Mouse (Mus musculus) E14TG2a.4 (cell line): ENCODE data around the gene Pcna.
"Not testable (repeated sequence)": the region's sequence is repeated elsewhere in the genome, so short reads cannot be mapped to it uniquely, and the experiment has no call there.

Experiments
- H3K27me3 ChIP-seq: 2 replicates; pipeline ENCODE4 v1.6.1; 2014; ENCODE audit warnings: low read length, control low read depth; ENCODE audit not compliant: insufficient read depth
- H3K36me3 ChIP-seq: 2 replicates; pipeline ENCODE4 v1.6.1; 2014; ENCODE audit warnings: low read length, control low read depth; ENCODE audit not compliant: insufficient read depth
- H3K4me1 ChIP-seq: replicated peaks from 2 replicates; pipeline ENCODE4 v1.6.1; 2014; ENCODE audit warnings: low read depth, low read length, control low read depth
- H3K4me3 ChIP-seq: replicated peaks from 2 replicates; pipeline ENCODE4 v1.5.1; 2014; ENCODE audit warnings: mild to moderate bottlenecking, low read length
- H3K9me3 ChIP-seq: 2 replicates; pipeline ENCODE4 v1.6.1; 2014; ENCODE audit warnings: low read length, control low read depth
- CTCF ChIP-seq: conservative IDR thresholded peaks from 2 replicates; pipeline ENCODE4 v1.5.1; 2014; ENCODE audit warnings: low read length
- NANOG ChIP-seq: IDR thresholded peaks from 2 replicates; pipeline ENCODE4 v1.6.1; 2014; ENCODE audit warnings: borderline replicate concordance, low read length, mixed read lengths
- POU5F1 ChIP-seq: IDR thresholded peaks from 2 replicates; pipeline ENCODE4 v1.6.1; 2014; ENCODE audit warnings: low read length, borderline replicate concordance

The Pcna gene

DNA sequence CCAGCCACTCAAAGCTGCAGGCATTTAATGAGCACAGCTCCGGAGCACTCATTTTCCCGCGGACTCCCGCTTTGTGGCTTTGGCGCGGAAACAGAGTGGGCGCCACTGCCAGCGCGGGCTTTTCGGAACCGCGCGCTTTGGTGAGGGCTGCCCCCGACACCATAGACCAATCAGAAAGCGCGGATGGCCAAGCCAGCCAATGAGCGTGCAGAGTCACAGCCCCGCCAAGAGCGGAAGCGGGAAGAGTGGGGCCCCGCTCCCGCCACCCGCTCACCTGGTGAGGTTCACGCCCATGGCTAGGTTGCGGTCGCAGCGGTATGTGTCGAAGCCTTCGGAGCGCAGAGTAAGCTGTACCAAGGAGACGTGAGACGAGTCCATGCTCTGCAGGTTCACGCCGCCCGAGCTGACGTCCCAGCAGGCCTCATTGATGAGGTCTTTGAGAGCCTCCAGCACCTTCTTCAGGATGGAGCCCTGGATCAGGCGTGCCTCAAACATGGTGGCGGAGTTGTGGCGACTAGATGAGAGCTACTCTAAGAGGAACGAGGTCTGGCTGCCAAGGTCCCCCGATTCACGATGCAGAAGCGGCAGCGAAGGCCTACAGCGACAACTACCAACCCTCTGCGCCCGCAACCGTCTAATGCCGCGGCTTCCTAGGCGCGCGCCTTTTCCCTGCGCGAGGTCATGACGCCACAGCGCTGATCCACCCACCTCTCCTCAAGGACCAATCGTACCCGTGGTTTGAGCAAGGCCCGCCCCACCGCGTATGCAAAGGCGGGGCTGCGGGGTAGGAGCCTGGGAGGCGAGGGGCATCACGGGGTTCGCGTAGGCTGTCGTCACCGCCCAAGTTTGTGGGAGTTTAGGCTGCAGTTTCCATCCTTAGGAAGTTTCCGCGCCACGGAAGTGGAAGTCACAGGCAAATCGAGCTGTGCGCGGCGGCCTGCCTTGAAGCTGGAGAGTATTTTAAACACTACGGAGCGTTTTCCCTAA lies at the start of gene Pcna:
Pcna (minus strand) TSS at position 773 of the 987 bp plus-strand sequence.
- Histone ChIP-seq H3K27me3 (no peaks in the 10 kb centered on the region), H3K4me1 (peaks cover 57% of the 10 kb centered on the region), H3K9me3 (no peaks in the 10 kb centered on the region), H3K36me3 (peaks cover 55% of the 10 kb centered on the region), H3K4me3 (peak within 1 kb of the TSS; percentile 90)
- TF ChIP-seq NANOG (no peak), POU5F1 (no peak), CTCF (no peak)

DNA sequence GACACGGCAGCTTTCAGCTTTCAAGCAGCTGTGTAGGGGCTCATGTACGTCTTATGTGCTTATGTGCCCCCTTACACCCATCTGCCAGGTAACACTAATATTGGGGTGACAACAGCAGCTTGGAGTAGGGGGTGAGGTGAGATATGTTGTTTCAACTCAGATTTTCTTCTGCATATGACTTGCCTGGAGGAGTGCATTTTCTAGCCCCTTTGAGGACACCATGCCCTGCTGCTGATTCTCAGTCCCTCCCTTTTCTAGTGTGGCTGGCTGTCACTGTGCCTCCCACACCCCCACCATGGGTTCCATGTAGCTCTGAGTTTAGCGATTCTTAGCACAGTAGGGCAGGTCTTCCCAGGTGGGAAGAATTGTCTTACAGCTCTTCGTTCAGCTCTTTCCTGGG lies 48.3 kb upstream of the Pcna start:
- Histone ChIP-seq H3K4me3 (no peak overlapping the region), H3K4me1 (peaks cover 18% of the 10 kb centered on the region)
- TF ChIP-seq CTCF (no peak), NANOG (no peak), POU5F1 (no peak)

DNA sequence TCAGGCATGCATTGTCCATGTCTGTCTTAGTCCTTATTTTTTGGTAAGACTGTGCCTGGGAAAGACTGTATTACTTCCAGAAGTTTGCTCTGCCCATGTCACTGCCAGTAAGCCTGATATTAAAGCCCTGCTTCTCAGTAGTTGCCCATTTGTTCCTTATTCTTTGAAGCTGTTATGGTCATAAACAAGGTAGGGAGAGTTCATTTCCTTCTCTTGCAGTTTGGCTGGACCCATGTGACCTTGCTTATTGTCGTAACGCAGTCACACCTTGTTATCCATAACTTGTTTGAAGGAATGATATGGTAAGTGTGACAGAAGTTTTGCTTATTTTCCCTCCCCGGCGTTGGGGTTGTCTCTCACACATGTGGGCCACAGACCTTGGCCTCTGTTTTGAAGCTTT lies 45.1 kb upstream of the Pcna start:
- Histone ChIP-seq H3K36me3 (peaks cover 100% of the 10 kb centered on the region), H3K9me3 (no peaks in the 10 kb centered on the region), H3K4me1 (peaks cover 6% of the 10 kb centered on the region), H3K4me3 (no peak overlapping the region), H3K27me3 (no peaks in the 10 kb centered on the region)
- no peak for TF ChIP-seq CTCF
- no peak for TF ChIP-seq NANOG
- TF ChIP-seq POU5F1: no peak

More for the DNA sequence above, 48.3 kb upstream of the Pcna start:
- H3K36me3 ChIP-seq: peaks cover 99% of the 10 kb centered on the region
- H3K9me3 ChIP-seq: no peaks in the 10 kb centered on the region
- H3K27me3 ChIP-seq: no peaks in the 10 kb centered on the region

DNA sequence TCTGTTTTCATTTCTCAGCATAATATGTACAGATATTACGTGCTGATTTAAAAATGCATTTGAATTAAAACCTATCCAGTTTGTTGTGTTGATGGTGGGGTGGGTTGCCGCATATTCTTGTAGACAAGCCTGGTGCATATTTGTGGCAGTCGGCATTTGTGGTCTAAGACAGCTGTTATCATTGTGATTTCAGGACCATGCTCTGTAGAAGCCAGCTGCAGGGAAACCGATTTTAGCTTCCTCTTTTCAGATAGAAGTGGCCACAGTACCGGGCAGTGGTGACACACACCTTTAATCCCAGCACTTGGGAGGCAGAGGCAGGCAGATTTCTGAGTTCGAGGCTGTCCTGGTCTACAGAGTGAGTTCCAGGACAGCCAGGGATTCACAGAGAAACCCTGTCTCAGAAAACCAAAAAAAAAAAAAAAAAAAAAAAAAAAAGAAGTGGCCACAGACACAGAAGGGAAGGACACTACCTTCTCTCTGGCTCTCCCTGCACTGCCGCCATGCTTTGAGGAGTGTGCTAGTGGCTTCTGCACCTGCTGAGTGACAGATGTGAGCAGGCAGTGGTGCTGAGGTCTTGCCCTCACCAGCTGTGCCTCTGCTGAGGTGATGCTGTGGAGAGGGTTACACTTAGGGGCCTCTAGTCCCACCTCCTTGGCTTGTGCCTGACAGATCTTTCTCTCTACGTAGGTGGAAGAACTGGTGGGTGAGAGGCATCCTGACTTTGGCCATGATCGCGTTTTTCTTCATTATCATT lies 40.8 kb upstream of the Pcna start:
- Histone ChIP-seq H3K27me3 (no peaks in the 10 kb centered on the region), H3K4me3 (no peak overlapping the region), H3K4me1 (peaks cover 42% of the 10 kb centered on the region), H3K9me3 (no peaks in the 10 kb centered on the region), H3K36me3 (peaks cover 76% of the 10 kb centered on the region)
- TF ChIP-seq CTCF (no peak), POU5F1 (no peak), NANOG (no peak)

DNA sequence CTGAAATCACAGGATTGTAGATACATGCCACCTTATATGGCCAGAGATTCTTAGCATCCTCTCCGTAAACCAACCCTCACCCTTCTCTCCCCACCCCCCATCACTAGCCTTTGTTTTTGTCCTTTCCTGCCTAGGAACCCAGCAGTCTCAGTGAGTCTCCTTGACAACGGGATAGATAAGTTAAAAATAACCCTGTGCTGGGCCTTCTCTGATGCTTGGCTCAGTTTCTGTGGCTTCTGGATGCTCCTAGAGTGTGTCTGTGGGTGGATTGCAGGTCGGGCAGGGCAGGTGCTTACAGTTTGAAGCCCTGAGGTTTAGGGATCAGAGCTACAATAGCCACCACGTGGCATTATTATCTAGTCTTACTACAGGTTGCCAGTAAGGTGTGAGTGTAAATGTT lies 39.0 kb upstream of the Pcna start:
- no peaks in the 10 kb centered on the region for H3K27me3 ChIP-seq
- peaks cover 50% of the 10 kb centered on the region for H3K4me1 ChIP-seq
- no peak overlapping the region for H3K4me3 ChIP-seq
- H3K36me3 ChIP-seq: peaks cover 58% of the 10 kb centered on the region
- no peak for TF ChIP-seq NANOG
- no peak for TF ChIP-seq POU5F1
- no peak for TF ChIP-seq CTCF
- no peaks in the 10 kb centered on the region for H3K9me3 ChIP-seq

DNA sequence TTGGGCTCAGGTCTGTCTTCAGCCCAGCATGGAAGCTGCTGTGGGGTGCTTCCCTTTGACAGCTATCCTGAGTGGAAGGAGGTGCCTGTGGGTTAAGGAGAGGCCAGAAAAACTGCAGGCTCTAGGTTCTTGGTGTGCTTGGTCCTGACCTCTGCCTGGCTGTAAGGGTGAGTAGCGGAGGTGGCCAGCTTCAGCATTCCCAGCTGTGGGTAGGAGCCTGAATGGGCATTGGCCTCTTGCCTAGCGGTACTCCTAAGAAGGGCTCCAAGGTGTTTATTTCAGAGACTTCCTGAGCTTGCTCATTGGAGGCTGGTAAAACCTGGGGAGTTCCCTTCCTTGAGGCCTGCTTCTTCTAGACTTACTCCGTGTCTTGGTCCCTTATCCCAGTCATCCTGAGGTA lies 38.2 kb upstream of the Pcna start:
- H3K9me3 ChIP-seq: no peaks in the 10 kb centered on the region
- H3K4me1 ChIP-seq: peaks cover 57% of the 10 kb centered on the region
- no peaks in the 10 kb centered on the region for H3K27me3 ChIP-seq
- peaks cover 50% of the 10 kb centered on the region for H3K36me3 ChIP-seq
- no peak overlapping the region for H3K4me3 ChIP-seq
- no peak for TF ChIP-seq CTCF
- TF ChIP-seq NANOG: no peak
- TF ChIP-seq POU5F1: no peak

DNA sequence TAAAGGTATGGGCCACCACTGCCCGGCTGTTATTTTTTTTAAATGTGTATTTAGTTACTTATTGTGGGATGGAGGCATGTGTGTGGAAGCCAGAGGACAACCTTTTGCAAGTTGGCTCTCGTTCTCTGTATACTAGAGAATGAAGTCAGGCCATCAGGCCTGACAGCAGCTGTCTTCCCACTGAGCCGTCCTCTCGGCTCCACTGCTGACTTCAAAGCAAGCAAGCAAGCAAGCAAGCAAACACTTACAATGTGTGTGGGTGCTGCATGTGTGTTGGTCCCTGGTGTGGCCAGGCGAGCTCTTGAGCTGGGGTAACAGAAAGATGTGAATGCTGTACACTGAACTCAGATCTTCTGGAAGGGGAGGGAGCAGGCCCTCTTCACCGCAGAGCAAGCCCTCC lies 37.7 kb upstream of the Pcna start:
- Histone ChIP-seq H3K9me3 (no peaks in the 10 kb centered on the region), H3K4me3 (no peak overlapping the region), H3K27me3 (no peaks in the 10 kb centered on the region), H3K36me3 (peaks cover 45% of the 10 kb centered on the region), H3K4me1 (peaks cover 59% of the 10 kb centered on the region)
- no peak for TF ChIP-seq NANOG
- no peak for TF ChIP-seq POU5F1
- TF ChIP-seq CTCF: no peak

DNA sequence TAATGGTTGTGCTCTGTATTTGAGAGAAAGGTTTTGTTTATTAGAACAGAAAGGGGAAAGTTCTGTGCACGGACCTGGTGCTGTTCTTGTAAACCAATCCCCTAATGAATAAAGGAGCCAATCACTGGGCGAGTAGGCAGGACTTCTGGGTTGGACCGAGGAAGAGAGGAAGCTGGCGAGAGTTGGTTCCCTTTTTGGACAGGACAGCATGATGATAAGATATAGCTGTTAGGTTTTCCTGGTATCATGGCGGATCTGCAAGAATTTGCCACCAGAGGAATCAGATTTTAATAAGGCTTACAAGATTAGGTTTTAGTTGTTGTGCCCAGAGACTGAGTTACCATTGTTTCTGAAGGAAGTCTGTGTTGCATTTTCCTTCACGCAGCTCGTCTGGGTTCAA lies 36.1 kb upstream of the Pcna start:
- not testable (repeated sequence) for H3K27me3 ChIP-seq, H3K4me3 ChIP-seq, H3K9me3 ChIP-seq
- H3K4me1 ChIP-seq: peaks cover 75% of the 10 kb centered on the region
- H3K36me3 ChIP-seq: peaks cover 30% of the 10 kb centered on the region
